Mouse (Mus musculus) T-helper 17 cell (primary cell): ENCODE data around the gene Wnt10b.

Experiments
- in situ Hi-C, 2 experiments: fragments of 300-600 bp; cut with MboI, MseI; formaldehyde crosslinking; loops; 1 replicate in 1 of 2; 2 replicates in 1 of 2; pipeline ENCODE4 v1.15.1; 2025; ENCODE audit warnings: high pct_unique_total_duplicates in 2 of 2

The Wnt10b gene

DNA sequence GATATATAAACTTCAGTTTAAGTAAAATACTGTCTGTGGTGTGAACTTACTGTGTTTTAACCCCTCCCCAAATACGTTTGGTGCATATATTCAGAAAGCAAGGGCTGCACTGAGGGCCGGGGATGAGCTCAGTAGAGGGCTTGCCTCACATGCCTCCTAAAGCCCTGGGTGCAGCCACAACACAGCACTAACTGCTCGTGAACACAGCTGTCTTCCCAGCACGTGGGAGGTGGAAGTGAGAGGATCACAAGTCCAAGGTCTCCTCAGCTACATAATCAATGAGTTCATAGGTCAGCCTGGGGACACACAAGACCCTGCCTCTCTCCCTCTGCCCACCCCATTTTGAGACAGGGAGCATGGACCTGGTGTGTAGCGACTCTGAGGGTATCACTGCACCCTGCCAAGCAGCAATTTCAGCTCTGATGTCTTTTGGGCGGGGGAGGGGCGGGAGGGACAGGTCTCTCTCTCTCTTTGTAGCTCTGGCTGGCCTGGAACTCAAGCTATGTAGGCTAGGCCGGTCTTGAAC, 45.9 kb downstream of the Wnt10b start:
- in situ Hi-C loops: no loop called here

DNA sequence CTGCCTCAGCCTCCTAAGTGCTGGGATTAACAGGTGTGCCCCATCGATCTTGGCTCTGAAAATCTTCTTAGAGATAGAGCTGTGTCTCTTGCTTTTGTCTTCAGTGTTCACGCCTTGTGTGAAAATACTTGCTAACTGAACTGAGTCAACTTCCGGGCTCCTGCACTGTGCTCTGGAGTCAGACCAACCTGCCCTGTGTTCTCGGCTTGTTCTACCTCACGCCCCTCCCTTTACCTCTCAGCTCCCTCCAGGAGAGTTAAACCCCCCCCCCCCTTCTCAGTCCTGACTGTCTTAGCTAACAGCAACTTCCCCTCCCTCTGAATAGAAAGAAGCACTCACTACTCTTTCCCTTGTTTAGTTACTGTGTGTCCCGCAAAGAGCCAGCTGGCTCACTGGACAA, 47.2 kb downstream of the Wnt10b start:
- in situ Hi-C loops: no loop called here

DNA sequence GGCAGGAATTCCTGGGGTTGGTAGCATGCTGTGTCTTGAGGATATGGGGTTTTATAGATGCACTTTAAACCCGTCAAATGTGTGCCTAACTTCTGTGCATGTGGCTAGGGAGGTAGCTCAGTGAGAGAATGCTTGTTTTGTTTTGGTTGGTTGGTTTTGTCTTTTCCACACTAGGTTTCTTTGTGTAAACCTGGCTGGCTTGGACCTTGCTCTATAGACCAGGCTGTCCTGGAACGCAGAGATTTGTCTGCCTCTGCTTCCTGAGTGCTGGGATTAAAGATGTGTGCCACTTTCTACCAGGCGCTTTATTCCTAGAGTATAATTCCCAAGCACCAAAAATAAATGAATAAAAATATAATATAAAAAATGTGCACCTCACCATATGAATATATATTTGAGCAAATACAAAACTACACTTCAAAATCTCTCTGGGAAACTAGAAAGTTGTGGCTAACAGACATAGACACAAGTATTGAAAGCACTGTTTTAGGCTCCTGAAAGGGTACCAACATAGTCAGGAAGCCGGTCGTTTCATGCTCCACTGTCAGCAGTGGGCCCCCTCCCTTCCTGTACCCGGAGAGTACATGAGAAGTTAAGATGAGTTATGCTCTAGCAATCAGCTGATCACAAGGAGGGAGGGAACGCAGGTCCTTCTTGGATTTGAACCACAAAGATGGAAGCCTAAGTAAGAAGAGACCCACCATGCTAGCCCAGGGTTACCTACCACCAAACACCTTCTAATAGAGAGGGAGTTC, 48.0 kb downstream of the Wnt10b start:
- in situ Hi-C loops: no loop called here

DNA sequence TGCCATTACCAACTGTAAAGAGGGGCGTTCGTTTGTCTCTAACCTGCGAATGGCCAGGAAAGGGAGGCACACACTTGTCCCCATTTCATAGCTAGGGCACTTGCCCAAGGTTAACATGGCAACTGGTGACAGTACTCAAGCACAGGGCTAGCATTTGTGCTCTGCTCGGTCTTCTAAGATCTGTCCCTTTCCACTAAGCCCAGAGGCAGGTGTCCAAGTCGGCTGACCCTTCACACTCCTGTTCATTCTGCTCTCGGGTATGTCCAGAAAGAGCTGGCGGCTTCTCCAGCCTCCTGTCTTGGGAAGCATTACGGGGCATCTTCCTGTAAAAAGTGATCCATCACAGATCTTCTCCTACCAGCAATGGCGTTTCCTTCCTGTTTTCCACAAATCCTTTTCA, 49.6 kb downstream of the Wnt10b start:
- in situ Hi-C loops: no loop called here

DNA sequence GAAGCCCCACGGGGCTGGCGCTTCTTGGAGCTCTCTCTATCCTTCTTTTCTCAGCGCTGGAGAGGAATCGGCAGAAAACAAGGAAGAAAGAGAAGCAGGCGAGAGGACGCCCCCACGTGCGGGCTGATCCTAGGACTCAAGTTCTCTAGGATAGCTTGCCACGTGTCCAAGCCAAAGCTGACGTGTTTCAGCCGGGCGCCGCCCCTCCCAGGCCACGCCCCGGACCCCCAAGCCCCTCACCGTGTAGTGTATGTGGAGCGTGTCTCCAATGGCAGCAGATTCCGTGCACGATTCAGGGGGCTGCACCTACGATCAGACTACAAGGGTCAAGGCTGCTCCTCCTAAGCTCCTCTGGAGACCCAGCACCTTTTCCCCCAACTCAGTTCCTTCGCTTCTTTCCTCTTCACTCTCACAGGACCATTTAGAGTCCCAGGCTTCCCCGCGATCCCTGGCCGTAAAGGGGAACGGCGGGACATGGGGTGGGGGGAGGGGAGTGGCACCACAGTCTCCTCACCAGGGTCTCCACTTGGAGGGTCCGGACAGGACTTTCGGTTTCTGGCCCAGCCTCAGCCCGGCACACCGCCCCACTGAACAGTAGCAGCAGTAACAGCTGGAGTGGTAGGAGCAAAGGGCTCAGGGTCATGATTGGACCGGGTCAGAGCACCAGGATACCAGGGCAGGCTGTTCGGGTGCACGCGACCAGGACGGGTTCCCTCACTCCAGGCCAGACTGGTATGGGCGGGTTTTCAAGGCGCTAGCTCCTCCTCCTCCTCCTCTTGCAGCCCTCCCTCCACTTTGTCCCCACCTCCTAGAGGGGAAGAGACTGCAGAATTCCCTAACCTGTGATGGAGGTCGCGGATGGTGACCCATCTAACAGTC, 50.3 kb downstream of the Wnt10b start, which contains the start of gene Fkbp11:
TSS of gene Fkbp11 (minus strand) at position 756 of the 879 bp plus-strand sequence.
- in situ Hi-C loops: no loop called here

DNA sequence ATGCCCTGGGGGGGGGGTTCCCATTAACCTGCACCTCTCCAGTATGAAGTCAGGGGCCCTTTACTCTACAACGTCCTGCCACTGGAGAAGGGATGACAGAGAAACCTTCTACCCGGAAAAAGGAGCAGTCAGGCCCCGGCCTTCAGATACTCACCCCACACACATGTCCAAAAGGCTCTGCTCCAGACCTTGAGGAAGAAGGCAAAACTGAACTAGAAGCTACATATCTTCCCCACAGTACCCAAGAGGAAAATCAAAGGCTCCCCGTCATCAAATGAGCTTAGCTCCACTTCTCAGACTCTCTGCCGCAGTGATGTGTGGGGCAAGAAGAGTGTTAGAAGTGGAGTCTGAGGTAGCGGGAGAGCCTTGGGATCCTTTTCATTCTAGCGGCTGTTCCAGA, 51.2 kb downstream of the Wnt10b start:
- in situ Hi-C loops: no loop called here

DNA sequence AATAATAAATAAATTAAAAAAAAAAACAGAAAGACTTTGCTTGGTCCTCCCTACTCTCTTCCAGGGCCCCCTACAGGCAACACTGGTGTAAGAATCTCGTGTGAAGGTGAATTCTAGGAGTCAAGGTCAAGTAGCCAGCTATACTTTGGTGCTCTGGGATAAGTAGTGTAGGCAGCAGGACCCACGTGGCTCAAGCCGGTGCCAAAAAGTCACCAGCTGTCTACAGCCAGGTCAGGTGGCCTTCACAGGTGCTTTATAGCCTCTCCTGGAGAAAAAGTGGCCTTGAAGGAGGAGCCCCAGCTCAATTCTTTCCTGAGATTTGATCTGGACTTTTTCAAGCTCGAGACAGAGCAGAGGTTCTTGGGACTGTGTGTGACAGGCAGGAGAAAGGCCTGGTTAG, 51.9 kb downstream of the Wnt10b start:
- in situ Hi-C loops: no loop called here

DNA sequence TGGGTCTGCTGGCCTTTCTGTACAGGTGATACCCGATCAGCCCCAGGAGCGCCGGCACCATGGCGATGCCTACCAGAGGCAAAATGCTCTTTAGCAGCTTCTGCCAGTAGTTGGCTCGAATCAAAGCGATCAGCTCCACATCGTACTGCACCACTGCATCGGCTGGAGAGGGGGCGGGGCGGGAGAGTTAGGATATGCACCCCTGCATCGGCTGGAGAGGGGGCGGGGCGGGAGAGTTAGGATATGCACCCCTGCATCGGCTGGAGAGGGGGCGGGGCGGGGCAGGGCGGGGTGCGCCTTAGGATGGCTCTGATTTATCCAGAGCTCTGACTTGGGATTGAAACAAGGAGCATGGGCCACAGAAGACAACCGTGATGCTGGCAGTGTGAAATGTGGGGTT, 53.5 kb downstream of the Wnt10b start:
- in situ Hi-C loops: no loop called here

DNA sequence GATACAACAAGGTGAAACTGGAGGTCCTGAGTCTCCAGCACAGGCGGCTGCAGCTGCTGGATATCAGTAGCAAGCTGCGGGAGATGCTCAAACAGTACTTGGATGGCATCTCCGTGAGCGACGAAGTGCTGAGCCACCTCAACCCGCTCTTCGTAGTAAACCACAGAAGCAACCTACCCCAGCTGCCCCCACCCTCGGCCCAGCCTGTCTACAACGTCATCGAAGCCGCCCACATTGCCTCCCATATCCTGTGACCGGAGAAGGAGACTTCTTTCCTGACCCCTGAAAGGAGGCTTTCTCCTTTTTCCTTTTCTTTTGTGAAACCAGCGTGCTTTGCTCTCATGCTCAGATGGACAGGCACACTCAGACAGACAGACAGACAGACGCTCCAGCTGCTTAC, 55.1 kb downstream of the Wnt10b start:
- in situ Hi-C loops: no loop called here

DNA sequence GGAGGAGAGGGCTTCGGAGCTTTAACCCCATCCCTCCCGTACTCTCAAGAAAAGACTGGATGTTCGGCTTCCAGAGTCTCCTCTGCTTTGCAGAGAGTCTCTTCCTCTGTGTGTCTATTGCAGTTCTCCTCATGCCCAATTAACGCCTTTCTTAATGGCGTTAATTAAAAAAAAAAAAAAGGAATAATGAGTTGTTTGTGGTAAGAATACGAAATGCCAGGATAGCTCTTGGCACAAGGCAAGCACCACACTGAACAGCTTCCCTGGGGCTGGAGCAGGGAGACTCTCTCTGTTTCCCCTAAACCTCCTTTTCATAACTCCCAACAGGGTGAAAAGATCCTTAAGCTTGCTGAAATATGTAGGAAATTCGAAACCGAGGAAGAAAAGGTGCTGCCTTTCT, 55.8 kb downstream of the Wnt10b start:
- in situ Hi-C loops: no loop called here
